Mouse (Mus musculus): ENCODE results near the gene Slc25a28. TPM values are rescaled to one million over a fixed set of nuclear protein-coding genes. Genes with fewer than 3 reads are reported as not detected.

Slc25a28 gene
- 9.1 and 9.3 TPM in 2 replicates for polyA plus RNA-seq (2015; fragmentation: Nextera tagmentation; extraction: Ambion mirVana)

GRCm38 (mm10) chr19:43674730-43675524 lies at the start of gene Slc25a28:
Slc25a28 (minus strand) TSS chr19:43674881.

GRCm38 (mm10) chr19:43689419-43690246 lies 15.0 kb upstream of the Slc25a28 start, which contains the start of gene Entpd7:
Entpd7 (plus strand) TSS chr19:43689672.

Small RNA genes lying within 50 kb of the gene (microRNA-seq; reads per million reads assigned to microRNA genes)
- gene Gm22646: not detected

Other genes with a start within 250 kb of the Slc25a28 start
- 0.50 and 0.70 TPM in 2 replicates for gene Cnnm1, start 234.4 kb downstream of the Slc25a28 start, polyA plus RNA-seq (2015; fragmentation: Nextera tagmentation; extraction: Ambion mirVana)
- gene Got1, start 150.3 kb downstream of the Slc25a28 start, polyA plus RNA-seq (2015; fragmentation: Nextera tagmentation; extraction: Ambion mirVana): 37.5 and 40.2 TPM in 2 replicates
- gene Nkx2-3, start 62.6 kb downstream of the Slc25a28 start, polyA plus RNA-seq (2015; fragmentation: Nextera tagmentation; extraction: Ambion mirVana): 0.27 and 0.28 TPM in 2 replicates
- gene Entpd7, start 14.8 kb upstream of the Slc25a28 start, polyA plus RNA-seq (2015; fragmentation: Nextera tagmentation; extraction: Ambion mirVana): 6.7 and 8.5 TPM in 2 replicates
- 10.5 and 12.1 TPM in 2 replicates for gene Cutc, start 78.1 kb upstream of the Slc25a28 start, polyA plus RNA-seq (2015; fragmentation: Nextera tagmentation; extraction: Ambion mirVana)
- 5.1 and 5.2 TPM in 2 replicates for gene Cox15, start 78.1 kb upstream of the Slc25a28 start, polyA plus RNA-seq (2015; fragmentation: Nextera tagmentation; extraction: Ambion mirVana)
- gene Abcc2, start 107.3 kb upstream of the Slc25a28 start, polyA plus RNA-seq (2015; fragmentation: Nextera tagmentation; extraction: Ambion mirVana): 0.50 and 0.54 TPM in 2 replicates

All from urinary bladder, postnatal 0 days (tissue).